Mouse (Mus musculus) G1E (cell line): Measurements from ENCODE around the gene Cntnap5a. TPM values are rescaled to one million over a fixed set of nuclear protein-coding genes. Genes with fewer than 3 reads are reported as not detected.

Experiments used
- ATAC-seq: 2 replicates; pipeline ENCODE4 v1.8.0; 2016; ENCODE audit warnings: mild to moderate bottlenecking; ENCODE audit not compliant: insufficient number of reproducible peaks, poor library complexity, low FRiP score, severe bottlenecking; ENCODE audit errors: extremely low read depth
- DNase-seq: peaks from one replicate; pipeline ENCODE4 v3.0.0; 2012; ENCODE audit warnings: low spot score
- H3K27me3 ChIP-seq: 2 replicates; pipeline ENCODE4 v1.6.1; 2012; ENCODE audit warnings: mild to moderate bottlenecking, low read length, inconsistent platforms; ENCODE audit not compliant: insufficient read depth
- H3K36me3 ChIP-seq: replicated peaks from 2 replicates; pipeline ENCODE3; 2012; ENCODE audit warnings: mild to moderate bottlenecking, inconsistent platforms
- H3K4me1 ChIP-seq: 2 replicates; pipeline ENCODE4 v1.6.1; 2012; ENCODE audit warnings: low read depth, low read length, inconsistent platforms, mixed read lengths; ENCODE audit not compliant: insufficient read depth
- H3K4me3 ChIP-seq: 2 replicates; pipeline ENCODE4 v1.5.1; 2012; ENCODE audit warnings: low read depth, mild to moderate bottlenecking, inconsistent platforms, low read length, moderate library complexity, mixed read lengths
- H3K9me3 ChIP-seq: replicated peaks from 2 replicates; pipeline ENCODE4 v1.6.1; 2012; ENCODE audit warnings: inconsistent platforms
- CTCF ChIP-seq: IDR thresholded peaks from 2 replicates; pipeline ENCODE4 v1.5.1; 2012; ENCODE audit warnings: low read depth, low read length, inconsistent platforms, mixed read lengths
- GATA1 ChIP-seq: IDR thresholded peaks from 2 replicates; pipeline ENCODE4 v1.6.1; 2012; ENCODE audit warnings: borderline replicate concordance, low read length, inconsistent platforms, mixed read lengths
- GATA2 ChIP-seq: IDR thresholded peaks from 2 replicates; pipeline ENCODE4 v1.6.1; 2012; ENCODE audit warnings: low read depth, low read length, inconsistent platforms, borderline replicate concordance
- POLR2AphosphoS5 ChIP-seq: IDR thresholded peaks from 2 replicates; pipeline ENCODE4 v1.6.1; 2012; ENCODE audit warnings: low read depth, low read length, inconsistent platforms; ENCODE audit not compliant: insufficient replicate concordance
- TAL1 ChIP-seq: conservative IDR thresholded peaks from 2 replicates; pipeline ENCODE4 v1.6.1; 2012; ENCODE audit warnings: low read depth, low read length, inconsistent platforms, mixed read lengths
- polyA plus RNA-seq: library from polyadenylated mRNA; stranded (reverse); fragments of >175 nt; gene quantifications from 2 replicates; pipeline ENCODE4 v1.2.3, GENCODE M21; 2012
- total RNA-seq, 2 experiments: library from RNA; stranded (forward) in 1 of 2; stranded (reverse) in 1 of 2; fragments of 200-1000 nt in 1 of 2; fragments of >200 nt in 1 of 2; fragmentation: Nextera tagmentation in 1 of 2; gene quantifications; 2 replicates each; pipeline ENCODE4 v1.2.3; 2014 to 2017

The Cntnap5a gene
- total and polyA plus RNA-seq, 3 experiments: 0.11 TPM; not detected in 2

DNA sequence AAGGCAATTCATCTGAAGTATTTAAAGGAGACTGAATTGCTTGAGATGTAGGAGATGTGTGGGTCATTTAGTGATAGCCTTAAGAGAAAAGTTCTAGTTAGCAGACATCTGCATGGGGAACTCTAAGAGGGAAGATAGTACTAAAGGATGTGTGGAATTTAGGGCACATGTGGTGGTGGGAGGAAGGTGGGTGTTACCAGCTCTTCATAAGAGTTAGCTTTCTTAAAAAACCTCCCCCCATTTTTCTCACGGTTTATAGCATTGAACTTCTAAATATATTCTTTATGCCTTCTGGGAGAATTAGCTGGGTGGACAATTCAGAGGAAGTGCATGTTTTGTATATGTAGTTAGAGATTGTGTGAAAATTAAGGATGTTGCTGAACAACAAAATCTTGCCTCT, 725.3 kb downstream of the Cntnap5a start:
- H3K36me3 ChIP-seq: no peaks in the 10 kb centered on the region
- no peaks in the 10 kb centered on the region for H3K4me1 ChIP-seq

DNA sequence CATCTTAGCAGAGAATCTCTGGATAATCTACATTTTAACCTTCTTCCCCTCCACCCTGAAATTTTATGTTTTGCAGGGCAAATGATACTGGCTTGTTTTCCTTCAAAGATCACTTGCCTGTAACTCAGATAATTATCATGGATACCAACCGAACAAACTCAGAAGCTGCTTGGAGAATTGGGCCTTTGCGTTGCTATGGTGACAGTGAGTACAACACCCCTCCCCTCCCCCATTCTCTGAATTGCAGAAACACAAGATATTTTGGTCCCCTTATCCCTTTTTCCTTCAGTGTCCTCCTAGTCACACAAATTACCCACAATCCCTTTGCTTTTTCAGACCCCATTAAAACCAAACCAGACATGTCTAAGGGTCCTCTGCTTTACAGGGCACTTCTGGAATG, 743.8 kb downstream of the Cntnap5a start:
- ATAC-seq: no peak
- peaks cover 13% of the 10 kb centered on the region for H3K9me3 ChIP-seq
- H3K36me3 ChIP-seq: no peaks in the 10 kb centered on the region
- H3K4me3 ChIP-seq: no peak overlapping the region
- H3K4me1 ChIP-seq: no peaks in the 10 kb centered on the region
- no peaks in the 10 kb centered on the region for H3K27me3 ChIP-seq
- no peak for TF ChIP-seq GATA1
- TF ChIP-seq POLR2AphosphoS5: no peak
- TF ChIP-seq CTCF: no peak
- TF ChIP-seq TAL1: no peak
- no peak for TF ChIP-seq GATA2
- no peak for DNase-seq

More for the DNA sequence above, 725.3 kb downstream of the Cntnap5a start:
- H3K4me3 ChIP-seq: no peak overlapping the region
- DNase-seq: no peak
- TF ChIP-seq GATA2 (no peak), TAL1 (no peak), CTCF (no peak)
- no peaks in the 10 kb centered on the region for H3K27me3 ChIP-seq
- no peak for ATAC-seq
- peaks cover 3% of the 10 kb centered on the region for H3K9me3 ChIP-seq

DNA sequence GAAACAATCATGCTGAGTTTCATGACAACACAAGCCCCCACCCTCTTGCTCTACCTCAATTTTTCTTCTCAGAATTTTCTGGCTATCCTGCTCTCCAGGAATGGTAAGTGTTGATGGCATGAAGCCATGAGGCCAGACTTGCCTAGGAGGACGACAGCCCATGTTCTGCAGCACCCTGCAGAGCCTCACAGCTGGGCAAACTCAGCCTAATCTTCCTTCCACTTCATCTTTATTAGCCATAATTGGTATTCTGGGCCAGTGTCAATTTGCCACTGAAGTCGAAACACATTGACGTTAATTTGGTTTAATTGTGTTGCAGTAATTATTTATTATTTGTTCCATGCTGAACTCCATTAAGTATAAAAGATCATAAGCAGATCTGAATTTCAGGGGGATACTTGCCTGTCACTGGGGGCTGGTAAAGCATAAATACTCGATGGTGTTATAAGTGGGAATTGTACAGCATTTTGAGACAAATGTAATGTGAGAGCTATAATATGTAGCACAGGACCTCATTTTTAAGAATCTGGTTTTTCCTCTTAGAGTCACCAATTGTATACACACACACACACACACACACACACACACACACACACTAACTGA, 770.7 kb downstream of the Cntnap5a start:
- no peak overlapping the region for H3K4me3 ChIP-seq
- ATAC-seq: no peak
- no peaks in the 10 kb centered on the region for H3K4me1 ChIP-seq
- no peaks in the 10 kb centered on the region for H3K27me3 ChIP-seq
- no peak for TF ChIP-seq GATA1
- TF ChIP-seq TAL1: no peak
- TF ChIP-seq POLR2AphosphoS5: no peak
- no peak for TF ChIP-seq GATA2
- TF ChIP-seq CTCF: no peak
- H3K36me3 ChIP-seq: no peaks in the 10 kb centered on the region
- no peak for DNase-seq
- peaks cover 4% of the 10 kb centered on the region for H3K9me3 ChIP-seq

DNA sequence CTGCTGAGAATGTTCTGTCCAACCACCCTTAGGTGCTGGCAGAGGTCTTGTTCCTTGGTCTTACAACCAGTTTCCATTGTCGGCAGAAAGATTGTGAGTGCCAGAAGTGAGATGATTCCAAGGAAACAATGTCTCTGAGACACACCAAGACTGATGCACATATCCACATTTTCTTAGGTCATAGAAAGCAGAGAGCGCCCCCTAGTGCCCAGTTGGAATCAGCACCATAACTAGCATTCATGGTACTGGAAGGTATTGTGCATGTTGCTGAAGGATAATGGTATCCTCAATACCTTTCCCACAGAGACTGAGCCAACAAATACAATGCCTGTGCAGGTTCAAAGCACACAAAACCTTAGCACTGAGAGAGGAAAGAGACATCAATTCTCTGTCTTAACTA, 793.1 kb downstream of the Cntnap5a start:
- no peak for ATAC-seq
- Histone ChIP-seq H3K4me1 (no peaks in the 10 kb centered on the region), H3K9me3 (peaks cover 6% of the 10 kb centered on the region; the same call in 1 of the 2 replicates), H3K27me3 (no peaks in the 10 kb centered on the region), H3K4me3 (no peak overlapping the region), H3K36me3 (no peaks in the 10 kb centered on the region)
- DNase-seq: no peak
- TF ChIP-seq GATA1 (no peak), CTCF (0 out of 2 replicates have a peak, but pooled peaks have one; percentile 11)

DNA sequence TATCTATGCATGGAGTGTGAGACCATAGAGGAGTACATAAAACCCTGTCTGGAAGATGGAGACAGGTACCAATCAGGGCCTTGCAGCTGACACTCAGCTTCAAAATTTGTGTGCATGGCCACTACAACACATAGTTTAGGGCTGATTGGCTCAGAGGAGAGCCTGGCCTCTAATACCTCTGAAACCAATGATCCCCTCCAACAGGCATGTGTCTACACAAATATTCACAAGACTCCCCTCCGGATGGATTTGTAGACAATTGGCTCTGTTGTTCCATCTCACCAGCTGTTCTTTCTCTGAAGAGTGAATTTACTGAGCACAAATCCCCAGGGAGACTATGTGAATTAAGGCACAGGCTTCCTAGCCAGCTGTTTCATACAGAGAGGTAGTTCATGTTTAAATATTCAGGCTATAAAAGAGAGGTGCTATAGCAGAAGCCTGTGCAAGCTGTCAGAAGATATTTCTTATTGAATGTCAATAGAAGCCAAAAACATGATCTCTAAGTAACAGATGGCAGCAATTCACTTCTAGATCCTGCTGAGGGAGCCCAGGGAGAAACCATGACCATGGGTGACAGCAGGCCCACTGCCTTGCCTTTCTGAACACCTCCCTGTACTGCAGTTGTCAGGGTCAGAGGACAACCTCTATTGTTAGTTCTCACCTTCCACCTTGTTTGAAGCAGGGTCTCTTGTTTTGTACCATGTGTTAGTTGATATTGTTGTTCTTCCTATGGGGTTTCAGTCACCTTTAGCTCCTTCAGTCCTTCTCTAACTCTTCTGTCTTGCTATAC, 804.4 kb downstream of the Cntnap5a start:
- ATAC-seq (no peak), DNase-seq (no peak)
- H3K36me3 ChIP-seq: no peaks in the 10 kb centered on the region
- peaks cover 5% of the 10 kb centered on the region; the same call in 1 of the 2 replicates for H3K9me3 ChIP-seq
- H3K27me3 ChIP-seq: no peaks in the 10 kb centered on the region
- no peak overlapping the region for H3K4me3 ChIP-seq
- no peaks in the 10 kb centered on the region for H3K4me1 ChIP-seq
- TF ChIP-seq CTCF: no peak
- TF ChIP-seq GATA2: no peak
- TF ChIP-seq GATA1: no peak
- TF ChIP-seq TAL1: no peak
- TF ChIP-seq POLR2AphosphoS5: no peak

DNA sequence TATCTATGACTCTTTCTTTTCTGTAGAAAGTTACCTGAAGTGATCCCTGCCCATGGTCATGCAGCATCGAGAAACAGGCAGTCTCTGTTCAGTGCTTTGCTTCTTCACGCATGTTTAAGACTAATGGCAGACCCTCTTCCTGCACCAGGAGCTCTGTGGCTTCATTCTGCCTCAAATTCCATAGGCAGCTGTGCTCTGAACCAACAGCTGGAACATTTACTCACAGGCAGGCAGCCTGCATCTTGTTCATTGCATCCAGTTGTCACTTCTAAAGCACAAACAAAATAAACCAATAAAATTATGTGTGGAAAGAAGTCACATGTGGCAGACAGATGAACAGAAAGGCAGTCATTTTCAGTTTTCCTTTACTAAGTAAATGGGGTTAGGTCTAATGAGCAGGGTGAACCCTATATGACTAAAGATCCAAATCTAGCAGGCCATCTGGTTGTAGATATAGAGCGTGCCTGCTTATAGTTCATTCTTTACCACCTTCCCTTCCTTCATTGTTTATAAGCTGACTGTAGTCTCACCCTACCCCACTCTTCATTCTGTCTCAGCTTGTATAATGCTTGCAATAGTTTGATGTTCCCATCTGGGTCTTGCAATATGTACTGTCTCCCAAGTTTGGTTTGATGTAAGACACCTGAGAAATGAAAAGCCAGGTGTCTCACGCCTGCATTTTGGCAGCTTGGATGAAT, 893.6 kb downstream of the Cntnap5a start:
- DNase-seq (no peak), ATAC-seq (no peak)
- H3K27me3 ChIP-seq: no peaks in the 10 kb centered on the region
- H3K36me3 ChIP-seq: no peaks in the 10 kb centered on the region
- H3K9me3 ChIP-seq: 0 out of 2 replicates have a peak, but pooled peaks cover 2% of the 10 kb centered on the region
- TF ChIP-seq POLR2AphosphoS5 (no peak), TAL1 (no peak), CTCF (no peak), GATA1 (no peak), GATA2 (no peak)
- no peaks in the 10 kb centered on the region for H3K4me1 ChIP-seq
- no peak overlapping the region for H3K4me3 ChIP-seq
